Mouse (Mus musculus) cerebellum, adult 2 months (tissue): Measurements from ENCODE around the gene Map3k7. TPM values are rescaled to one million over a fixed set of nuclear protein-coding genes. Genes with fewer than 3 reads are reported as not detected.

Experiments used
- DNase-seq, 2 experiments: peaks; one replicate each; pipeline ENCODE4 v3.0.0; 2021
- H3K27ac ChIP-seq: fragments of 200-500 bp; 2 replicates; pipeline ENCODE4 v1.5.1; 2012; ENCODE audit warnings: low read length, control low read depth, inconsistent platforms; ENCODE audit not compliant: insufficient read depth
- H3K27me3 ChIP-seq: fragments of 200-500 bp; 2 replicates; pipeline ENCODE4 v1.6.1; 2012; ENCODE audit warnings: inconsistent platforms, mild to moderate bottlenecking, low read length, moderate library complexity; ENCODE audit not compliant: control insufficient read depth, insufficient read depth
- H3K4me1 ChIP-seq: fragments of 200-500 bp; 2 replicates; pipeline ENCODE4 v1.6.1; 2011; ENCODE audit warnings: low read length; ENCODE audit not compliant: control insufficient read depth, insufficient read depth
- H3K4me3 ChIP-seq: fragments of 200-500 bp; replicated peaks from 2 replicates; pipeline ENCODE3; 2011; ENCODE audit warnings: mild to moderate bottlenecking, low read depth, low read length, control low read depth; ENCODE audit not compliant: insufficient read depth
- CTCF ChIP-seq: fragments of 200-500 bp; IDR thresholded peaks from 2 replicates; pipeline ENCODE4 v1.5.1; 2011; ENCODE audit warnings: low read depth, mild to moderate bottlenecking, control low read depth, low read length, moderate library complexity, borderline replicate concordance; ENCODE audit not compliant: insufficient read depth
- POLR2A ChIP-seq: fragments of 200-500 bp; IDR thresholded peaks from 2 replicates; pipeline ENCODE4 v1.6.1; 2011; ENCODE audit warnings: low read length, control low read depth, borderline replicate concordance; ENCODE audit not compliant: insufficient read depth
- WGBS: fragments of 180-500 bp; shearing (Covaris S2); methylation state at CpG from one replicate; pipeline ENCODE4 v1.1.7; 2018; 5-methylcytosine and 5-hydroxymethylcytosine counted together
- polyA plus RNA-seq: library from polyadenylated mRNA; depleted of rRNA; stranded (reverse); fragments of >200 nt; gene quantifications from 2 replicates; pipeline ENCODE4 v1.2.3, GENCODE M21; 2012

The Map3k7 gene
- polyA plus RNA-seq, 1 experiment: 38.7 TPM

GRCm38 (mm10) chr4:31965208-31965607, 1.3 kb downstream of the Map3k7 start:
- 25% methylated on average over 2 of the region's 2 CpGs for WGBS
- H3K4me3 ChIP-seq: peak overlapping the region; percentile 13

GRCm38 (mm10) chr4:31971437-31971836, 7.5 kb downstream of the Map3k7 start:
- H3K4me3 ChIP-seq: no peak overlapping the region
- H3K4me1 ChIP-seq: no peaks in the 10 kb centered on the region
- TF ChIP-seq CTCF (no peak), POLR2A (no peak)
- H3K27me3 ChIP-seq: no peaks in the 10 kb centered on the region
- DNase-seq: no peak
- no peak overlapping the region for H3K27ac ChIP-seq
- WGBS: 92% methylated on average over 1 of the region's 1 CpGs

More at GRCm38 (mm10) chr4:31965208-31965607, 1.3 kb downstream of the Map3k7 start:
- Histone ChIP-seq H3K4me1 (no peaks in the 10 kb centered on the region; the same call in 1 of the 2 replicates), H3K27ac (no peak overlapping the region), H3K27me3 (no peaks in the 10 kb centered on the region)
- no peak for DNase-seq
- TF ChIP-seq POLR2A (no peak), CTCF (no peak)

- Histone ChIP-seq H3K4me3 (no peak overlapping the region), H3K4me1 (no peaks in the 10 kb centered on the region), H3K27me3 (no peaks in the 10 kb centered on the region), H3K27ac (no peak overlapping the region)
- DNase-seq: no peak
- TF ChIP-seq POLR2A (no peak), CTCF (no peak)
- WGBS: 32% methylated on average over 6 of the region's 6 CpGs
These were observed 8.3 kb downstream of the Map3k7 start for GRCm38 (mm10) chr4:31972181-31972580.

GRCm38 (mm10) chr4:31975260-31975950, 11.5 kb downstream of the Map3k7 start:
- H3K27ac ChIP-seq: no peak overlapping the region
- TF ChIP-seq POLR2A (no peak), CTCF (no peak)
- H3K27me3 ChIP-seq: no peaks in the 10 kb centered on the region
- H3K4me3 ChIP-seq: no peak overlapping the region
- WGBS: 76% methylated on average over 3 of the region's 3 CpGs
- DNase-seq: no peak
- no peaks in the 10 kb centered on the region for H3K4me1 ChIP-seq

- Histone ChIP-seq H3K4me3 (no peak overlapping the region), H3K27me3 (no peaks in the 10 kb centered on the region), H3K4me1 (no peaks in the 10 kb centered on the region), H3K27ac (no peak overlapping the region)
- TF ChIP-seq POLR2A: no peak
- no peak for TF ChIP-seq CTCF
- WGBS: 95% methylated on average over 8 of the region's 8 CpGs
- no peak for DNase-seq
These were observed 18.0 kb downstream of the Map3k7 start for GRCm38 (mm10) chr4:31981863-31982262.

GRCm38 (mm10) chr4:31993386-31993785, 29.5 kb downstream of the Map3k7 start:
- Histone ChIP-seq H3K4me3 (no peak overlapping the region), H3K27me3 (no peaks in the 10 kb centered on the region), H3K27ac (no peak overlapping the region), H3K4me1 (no peaks in the 10 kb centered on the region)
- 63% methylated on average over 2 of the region's 2 CpGs for WGBS
- TF ChIP-seq POLR2A (no peak), CTCF (no peak)
- DNase-seq: no peak

- Histone ChIP-seq H3K4me3 (no peak overlapping the region), H3K4me1 (no peaks in the 10 kb centered on the region), H3K27me3 (no peaks in the 10 kb centered on the region), H3K27ac (no peak overlapping the region)
- no peak for TF ChIP-seq CTCF
- no peak for TF ChIP-seq POLR2A
- WGBS: 22% methylated on average over 1 of the region's 1 CpGs
- DNase-seq: no peak
These were observed 30.0 kb downstream of the Map3k7 start for GRCm38 (mm10) chr4:31993865-31994264.

- Histone ChIP-seq H3K27ac (no peak overlapping the region), H3K27me3 (no peaks in the 10 kb centered on the region), H3K4me3 (no peak overlapping the region), H3K4me1 (no peaks in the 10 kb centered on the region)
- DNase-seq: no peak
- 83% methylated on average over 3 of the region's 3 CpGs for WGBS
- TF ChIP-seq POLR2A (no peak), CTCF (no peak)
These were observed 37.6 kb downstream of the Map3k7 start for GRCm38 (mm10) chr4:32001498-32001897.
